Mouse (Mus musculus): Measurements from ENCODE around the gene Pik3ip1.

Pik3ip1 gene

GRCm38 (mm10) chr11:3302792-3303191 lies 27.4 kb upstream of the Pik3ip1 start:
- no peak for DNase-seq (ENCODE audit: low read depth, low spot score)

GRCm38 (mm10) chr11:3305821-3306220 lies 24.4 kb upstream of the Pik3ip1 start:
- no peak for DNase-seq (ENCODE audit: low read depth, low spot score)

- DNase-seq (ENCODE audit: low read depth, low spot score), result no peak
Observed at GRCm38 (mm10) chr11:3307875-3308274, 22.3 kb upstream of the Pik3ip1 start.

GRCm38 (mm10) chr11:3309884-3310283 lies 20.3 kb upstream of the Pik3ip1 start:
- no peak for DNase-seq (ENCODE audit: low read depth, low spot score)

- no peak for DNase-seq (ENCODE audit: low read depth, low spot score)
Observed at GRCm38 (mm10) chr11:3310789-3311585, 19.2 kb upstream of the Pik3ip1 start.

GRCm38 (mm10) chr11:3311586-3312347 lies 18.4 kb upstream of the Pik3ip1 start:
- no peak for DNase-seq (ENCODE audit: low read depth, low spot score)

GRCm38 (mm10) chr11:3313294-3313693 lies 16.9 kb upstream of the Pik3ip1 start:
- DNase-seq (ENCODE audit: low read depth, low spot score), result no peak

- DNase-seq (ENCODE audit: low read depth, low spot score), result no peak
Observed at GRCm38 (mm10) chr11:3314148-3314547, 16.1 kb upstream of the Pik3ip1 start.

GRCm38 (mm10) chr11:3318286-3318685 lies 11.9 kb upstream of the Pik3ip1 start:
- DNase-seq (ENCODE audit: low read depth, low spot score), result no peak

GRCm38 (mm10) chr11:3328271-3328670 lies 1.9 kb upstream of the Pik3ip1 start:
- DNase-seq (ENCODE audit: low read depth, low spot score), result no peak

GRCm38 (mm10) chr11:3328806-3329775 lies 1.1 kb upstream of the Pik3ip1 start:
- no peak for DNase-seq (ENCODE audit: low read depth, low spot score)

- DNase-seq (ENCODE audit: low read depth, low spot score), result peak; percentile 72
Observed at GRCm38 (mm10) chr11:3330566-3330965, 365 bp downstream of the Pik3ip1 start.

GRCm38 (mm10) chr11:3330991-3331750 lies 970 bp downstream of the Pik3ip1 start:
- DNase-seq (ENCODE audit: low read depth, low spot score), result peak; percentile 8

- DNase-seq (ENCODE audit: low read depth, low spot score), result peak; percentile 88
Observed at GRCm38 (mm10) chr11:3331756-3332642, 1.8 kb downstream of the Pik3ip1 start.

GRCm38 (mm10) chr11:3333111-3333695 lies 3.0 kb downstream of the Pik3ip1 start:
- DNase-seq (ENCODE audit: low read depth, low spot score), result no peak

GRCm38 (mm10) chr11:3334141-3334710 lies 4.0 kb downstream of the Pik3ip1 start:
- DNase-seq (ENCODE audit: low read depth, low spot score), result no peak

GRCm38 (mm10) chr11:3334711-3335316 lies 4.6 kb downstream of the Pik3ip1 start:
- no peak for DNase-seq (ENCODE audit: low read depth, low spot score)

GRCm38 (mm10) chr11:3335651-3336216 lies 5.5 kb downstream of the Pik3ip1 start:
- no peak for DNase-seq (ENCODE audit: low read depth, low spot score)

All from brain, embryonic 18.5 days (tissue).